Mouse (Mus musculus): ENCODE measurements at regions not wholly inside any gene's neighbourhood (a gene's known extent, or its start where the extent isn't known, plus 50 kb on each side); places are given as distances from the start of the nearest gene placed in this dataset.

GRCm38 (mm10) chr16:76718809-76719208, 294.7 kb upstream of the Usp25 start:
- no peak overlapping the region for H3K4me2 ChIP-seq (ENCODE audit: low read length)
- no peaks in the 10 kb centered on the region for H3K36me3 ChIP-seq (ENCODE audit: insufficient read depth, low read length)
- H3K27me3 ChIP-seq (ENCODE audit: insufficient read depth, low read length), result no peaks in the 10 kb centered on the region
- no peak overlapping the region for H3K9ac ChIP-seq (ENCODE audit: low read depth, low read length)
- no peaks in the 10 kb centered on the region for H3K4me1 ChIP-seq (replicated peaks; ENCODE audit: insufficient read depth, low read length)
- WGBS, result 93% methylated on average over 1 of the region's 1 CpGs
- H3K9me3 ChIP-seq (replicated peaks; ENCODE audit: low read length), result no peaks in the 10 kb centered on the region
- ATAC-seq (replicated peaks; ENCODE audit: low FRiP score, low read depth) (no peak), DNase-seq (ENCODE audit: low spot score) (no peak)
- TF ChIP-seq CTCF (IDR thresholded peaks at IDR 0.05; ENCODE audit: low read depth), result no peak
- no peak overlapping the region for H3K27ac ChIP-seq
- no peak overlapping the region for H3K4me3 ChIP-seq (replicated peaks; ENCODE audit: low read depth, low read length)

DNA sequence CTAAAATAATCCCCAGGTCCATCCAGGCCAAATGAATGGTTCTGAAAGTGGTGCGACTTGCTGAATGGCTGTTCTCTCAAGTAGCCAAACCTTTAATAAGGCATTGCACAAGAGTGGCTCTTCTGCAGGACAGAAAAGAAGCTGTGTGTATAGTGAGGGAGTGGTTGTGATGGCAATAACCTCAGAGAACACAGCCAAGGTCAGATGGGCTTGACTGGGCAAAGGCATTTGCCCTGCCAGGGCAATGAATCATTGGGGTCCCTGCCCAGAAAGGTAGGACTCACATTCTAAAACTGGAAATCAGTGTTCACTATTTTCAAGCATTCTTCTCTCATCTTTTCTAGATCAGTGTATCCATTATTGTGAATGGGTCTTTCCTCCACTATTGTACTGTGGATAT, 295.4 kb upstream of the Usp25 start:
- Histone ChIP-seq H3K27me3 (ENCODE audit: insufficient read depth, low read length) (no peaks in the 10 kb centered on the region), H3K9ac (ENCODE audit: low read depth, low read length) (no peak overlapping the region), H3K9me3 (replicated peaks; ENCODE audit: low read length) (no peaks in the 10 kb centered on the region), H3K4me2 (ENCODE audit: low read length) (no peak overlapping the region), H3K36me3 (ENCODE audit: insufficient read depth, low read length) (no peaks in the 10 kb centered on the region), H3K27ac (no peak overlapping the region), H3K4me1 (replicated peaks; ENCODE audit: insufficient read depth, low read length) (no peaks in the 10 kb centered on the region), H3K4me3 (replicated peaks; ENCODE audit: low read depth, low read length) (no peak overlapping the region)
- ATAC-seq (replicated peaks; ENCODE audit: low FRiP score, low read depth) (no peak), DNase-seq (ENCODE audit: low spot score) (no peak)
- WGBS, result 96% methylated on average over 1 of the region's 1 CpGs
- no peak for TF ChIP-seq CTCF (IDR thresholded peaks at IDR 0.05; ENCODE audit: low read depth)

- Histone ChIP-seq H3K36me3 (ENCODE audit: insufficient read depth, low read length) (no peaks in the 10 kb centered on the region), H3K4me3 (replicated peaks; ENCODE audit: low read depth, low read length) (no peak overlapping the region), H3K9ac (ENCODE audit: low read depth, low read length) (no peak overlapping the region), H3K27ac (no peak overlapping the region), H3K27me3 (ENCODE audit: insufficient read depth, low read length) (no peaks in the 10 kb centered on the region), H3K9me3 (replicated peaks; ENCODE audit: low read length) (no peaks in the 10 kb centered on the region), H3K4me2 (ENCODE audit: low read length) (no peak overlapping the region), H3K4me1 (replicated peaks; ENCODE audit: insufficient read depth, low read length) (no peaks in the 10 kb centered on the region)
- ATAC-seq (replicated peaks; ENCODE audit: low FRiP score, low read depth) (no peak), DNase-seq (ENCODE audit: low spot score) (peak; percentile 22)
- 32% methylated on average over 6 of the region's 6 CpGs for WGBS
- no peak for TF ChIP-seq CTCF (IDR thresholded peaks at IDR 0.05; ENCODE audit: low read depth)
These were observed 318.6 kb upstream of the Usp25 start for GRCm38 (mm10) chr16:76694913-76695312.

DNA sequence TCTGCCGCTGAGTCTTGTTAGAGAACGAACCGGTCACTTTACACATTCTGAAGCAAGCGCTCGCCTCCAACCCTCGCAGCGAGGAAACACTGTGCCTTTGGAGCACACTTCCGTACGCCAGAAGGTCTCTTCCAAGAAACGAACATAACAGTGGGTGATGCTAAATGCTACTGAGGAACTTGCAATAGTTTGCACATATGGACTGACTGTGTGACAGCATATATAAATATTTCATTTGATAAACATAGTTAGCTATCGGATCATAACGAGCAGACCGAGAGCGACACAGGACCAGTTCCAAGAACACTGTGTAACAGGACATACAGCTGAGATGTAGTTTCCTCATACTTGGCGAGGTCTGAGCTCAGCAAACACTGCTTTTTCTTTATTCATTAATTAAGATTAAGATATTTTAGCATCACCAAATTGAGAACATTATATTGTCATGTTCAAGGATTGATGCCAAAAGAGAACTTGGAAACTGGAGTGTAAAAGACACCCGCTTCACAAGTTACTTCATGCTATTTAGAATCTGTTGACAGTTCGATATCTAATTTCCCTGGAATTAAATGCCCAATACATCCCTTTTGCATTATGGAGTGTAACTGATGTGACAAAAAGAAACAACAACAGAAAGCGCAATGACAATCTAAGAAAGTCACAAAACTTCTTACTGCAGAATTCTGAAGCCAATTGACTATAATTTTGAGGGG, 314.3 kb upstream of the Nrip1 start:
- Histone ChIP-seq H3K9ac (ENCODE audit: low read depth, low read length) (no peak overlapping the region), H3K4me2 (ENCODE audit: low read length) (no peak overlapping the region), H3K4me3 (replicated peaks; ENCODE audit: low read depth, low read length) (no peak overlapping the region), H3K27ac (no peak overlapping the region), H3K9me3 (replicated peaks; ENCODE audit: low read length) (no peaks in the 10 kb centered on the region), H3K36me3 (ENCODE audit: insufficient read depth, low read length) (no peaks in the 10 kb centered on the region), H3K27me3 (ENCODE audit: insufficient read depth, low read length) (no peaks in the 10 kb centered on the region), H3K4me1 (replicated peaks; ENCODE audit: insufficient read depth, low read length) (no peaks in the 10 kb centered on the region)
- no peak for DNase-seq (ENCODE audit: low spot score)
- 90% methylated on average over 18 of the region's 18 CpGs for WGBS
- TF ChIP-seq CTCF (IDR thresholded peaks at IDR 0.05; ENCODE audit: low read depth), result no peak
- ATAC-seq (replicated peaks; ENCODE audit: low FRiP score, low read depth), result no peak

- Histone ChIP-seq H3K9me3 (replicated peaks; ENCODE audit: low read length) (no peaks in the 10 kb centered on the region), H3K4me1 (replicated peaks; ENCODE audit: insufficient read depth, low read length) (no peaks in the 10 kb centered on the region), H3K36me3 (ENCODE audit: insufficient read depth, low read length) (no peaks in the 10 kb centered on the region), H3K27me3 (ENCODE audit: insufficient read depth, low read length) (no peaks in the 10 kb centered on the region), H3K27ac (no peak overlapping the region), H3K4me2 (ENCODE audit: low read length) (no peak overlapping the region), H3K4me3 (replicated peaks; ENCODE audit: low read depth, low read length) (no peak overlapping the region), H3K9ac (ENCODE audit: low read depth, low read length) (no peak overlapping the region)
- DNase-seq (ENCODE audit: low spot score), result peak; percentile 12
- 44% methylated on average over 8 of the region's 8 CpGs for WGBS
- no peak for TF ChIP-seq CTCF (IDR thresholded peaks at IDR 0.05; ENCODE audit: low read depth)
- ATAC-seq (replicated peaks; ENCODE audit: low FRiP score, low read depth), result no peak
These were observed 311.9 kb upstream of the Nrip1 start for GRCm38 (mm10) chr16:76685562-76685961.

GRCm38 (mm10) chr16:76680061-76680911, 306.7 kb upstream of the Nrip1 start:
- no peaks in the 10 kb centered on the region for H3K9me3 ChIP-seq (replicated peaks; ENCODE audit: low read length)
- peak overlapping the region; percentile 29 for H3K4me3 ChIP-seq (replicated peaks; ENCODE audit: low read depth, low read length)
- ATAC-seq (replicated peaks; ENCODE audit: low FRiP score, low read depth), result peak; percentile 75
- H3K4me1 ChIP-seq (replicated peaks; ENCODE audit: insufficient read depth, low read length), result peaks cover 4% of the 10 kb centered on the region; the same call in 1 of the 2 replicates
- H3K27ac ChIP-seq, result peak overlapping the region; percentile 55
- peak overlapping the region; percentile 58 for H3K4me2 ChIP-seq (ENCODE audit: low read length)
- peak; percentile 69 for DNase-seq (ENCODE audit: low spot score)
- no peaks in the 10 kb centered on the region for H3K27me3 ChIP-seq (ENCODE audit: insufficient read depth, low read length)
- WGBS, result 20% methylated on average over 19 of the region's 19 CpGs
- H3K36me3 ChIP-seq (ENCODE audit: insufficient read depth, low read length), result no peaks in the 10 kb centered on the region
- TF ChIP-seq CTCF (IDR thresholded peaks at IDR 0.05; ENCODE audit: low read depth), result no peak
- H3K9ac ChIP-seq (ENCODE audit: low read depth, low read length), result no peak overlapping the region

Data from kidney, postnatal 0 days (tissue).